Mouse (Mus musculus) G1E-ER4 (cell line): ENCODE measurements around the gene Lrrc63. TPM values are rescaled to one million over a fixed set of nuclear protein-coding genes. Genes with fewer than 3 reads are reported as not detected.

Experiments
- GATA1 ChIP-seq: IDR thresholded peaks from one replicate; pipeline ENCODE4 v1.8.0; 2012; ENCODE audit warnings: low read length, inconsistent platforms
- polyA plus RNA-seq: library from polyadenylated mRNA; stranded (reverse); fragments of >175 nt; gene quantifications from 2 replicates; pipeline ENCODE4 v1.2.3, GENCODE M21; 2012

The Lrrc63 gene
- polyA plus RNA-seq, 1 experiment, result not detected

DNA sequence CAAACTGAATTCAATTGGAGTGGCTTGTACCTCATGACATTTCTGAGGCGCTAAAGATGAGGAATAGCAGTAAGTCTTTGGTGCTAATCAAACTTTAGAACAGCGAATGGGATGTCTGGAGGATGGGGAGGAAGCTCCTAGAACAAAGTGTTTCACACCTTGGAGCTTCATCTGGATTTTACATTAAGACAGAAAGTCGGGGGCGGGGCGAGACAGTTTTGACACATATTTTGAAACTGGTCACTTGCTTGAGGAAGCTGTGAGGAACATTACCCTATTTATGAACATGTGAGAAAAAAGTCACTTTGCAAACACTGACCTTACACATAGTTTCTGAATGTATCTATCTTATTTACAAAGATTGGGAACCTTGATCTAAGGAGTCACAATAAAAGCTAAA, 65.5 kb downstream of the Lrrc63 start:
- TF ChIP-seq GATA1, result no peak

- no peak for TF ChIP-seq GATA1
These were observed 66.2 kb downstream of the Lrrc63 start for GRCm38 (mm10) chr14:75064520-75064919.

- TF ChIP-seq GATA1, result no peak
These were observed 66.7 kb downstream of the Lrrc63 start for GRCm38 (mm10) chr14:75063936-75064335.

GRCm38 (mm10) chr14:75060562-75060961, 70.1 kb downstream of the Lrrc63 start:
- TF ChIP-seq GATA1, result no peak

GRCm38 (mm10) chr14:75056861-75057431, 73.7 kb downstream of the Lrrc63 start:
- TF ChIP-seq GATA1, result no peak

DNA sequence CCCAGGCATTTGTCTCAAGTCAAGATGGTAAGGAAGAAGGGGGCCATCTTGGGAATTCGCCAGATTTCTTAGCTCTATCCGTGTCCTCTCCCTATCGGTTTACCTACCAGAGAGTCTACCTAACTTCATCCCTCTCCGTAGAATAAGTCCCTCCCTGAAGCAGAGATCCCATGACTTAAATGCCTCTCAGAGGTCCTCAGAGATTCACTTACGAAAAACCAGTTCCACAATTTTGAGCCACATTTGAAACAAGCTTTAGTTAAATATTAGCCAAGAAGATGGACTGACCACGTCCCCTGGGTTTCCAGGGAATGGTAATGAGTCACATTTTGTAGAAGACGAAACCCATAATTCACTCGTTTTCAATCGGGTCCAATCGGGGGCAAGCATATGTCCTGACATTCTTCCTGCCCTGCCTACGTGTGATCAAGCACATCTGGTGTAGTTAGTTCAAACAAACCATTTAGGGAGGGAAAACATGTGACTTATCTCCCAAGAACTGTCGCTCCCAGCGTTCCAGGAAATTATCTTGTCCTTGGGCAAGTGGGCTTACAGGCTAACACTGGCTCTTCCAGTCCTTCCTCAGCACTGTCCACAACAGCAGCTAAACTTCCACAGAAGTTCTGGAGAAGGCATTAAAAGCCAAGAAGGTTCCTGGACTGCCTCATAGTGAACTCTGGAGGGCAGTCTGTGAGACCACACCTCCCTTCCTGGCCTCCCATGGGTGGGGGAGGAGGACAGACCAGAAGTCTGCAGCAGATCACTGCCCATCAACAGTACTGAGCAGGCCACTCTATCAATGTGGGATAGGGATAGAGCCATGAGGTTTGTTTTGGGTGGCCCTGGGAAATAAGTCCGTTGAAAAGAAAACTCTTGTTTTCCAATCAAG, 76.0 kb downstream of the Lrrc63 start:
- TF ChIP-seq GATA1, result no peak

DNA sequence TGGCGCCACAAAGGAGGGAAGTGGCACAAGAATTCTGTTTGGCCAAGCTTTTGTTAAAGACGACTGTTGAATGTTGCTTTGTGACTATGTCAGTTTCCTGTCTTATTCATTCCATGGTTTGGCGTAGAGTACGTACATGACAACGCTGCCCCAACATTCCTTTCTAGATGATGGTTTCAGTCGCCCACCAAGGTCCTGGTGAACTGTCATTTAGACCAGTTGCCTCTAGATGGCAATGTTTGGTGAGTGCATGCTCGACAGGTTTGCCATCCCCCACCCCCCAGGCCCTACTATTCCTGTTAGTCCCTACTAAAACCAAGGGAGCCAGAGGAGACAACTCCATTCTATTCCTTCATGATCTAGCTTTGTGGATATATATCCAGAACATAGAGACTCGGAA, 78.2 kb downstream of the Lrrc63 start:
- no peak for TF ChIP-seq GATA1

- TF ChIP-seq GATA1, result no peak
These were observed 85.5 kb downstream of the Lrrc63 start for GRCm38 (mm10) chr14:75045184-75045583.

- no peak for TF ChIP-seq GATA1
These were observed 95.2 kb downstream of the Lrrc63 start for GRCm38 (mm10) chr14:75035431-75035830.

Other genes with a start within 250 kb of the Lrrc63 start
- not detected in 2 replicates for gene Lrch1, start 183.0 kb downstream of the Lrrc63 start, polyA plus RNA-seq
- gene Rubcnl, start 114.9 kb downstream of the Lrrc63 start, polyA plus RNA-seq, result not detected in 2 replicates
- 0.03 TPM in 1 of 2 replicates, not detected in the other for gene Lcp1, start 220 bp upstream of the Lrrc63 start, polyA plus RNA-seq
- not detected in 2 replicates for gene Cpb2, start 111.4 kb upstream of the Lrrc63 start, polyA plus RNA-seq
- 21.6 and 24.7 TPM in 2 replicates for gene Zc3h13, start 153.5 kb upstream of the Lrrc63 start, polyA plus RNA-seq